In the genomic region with DNA sequence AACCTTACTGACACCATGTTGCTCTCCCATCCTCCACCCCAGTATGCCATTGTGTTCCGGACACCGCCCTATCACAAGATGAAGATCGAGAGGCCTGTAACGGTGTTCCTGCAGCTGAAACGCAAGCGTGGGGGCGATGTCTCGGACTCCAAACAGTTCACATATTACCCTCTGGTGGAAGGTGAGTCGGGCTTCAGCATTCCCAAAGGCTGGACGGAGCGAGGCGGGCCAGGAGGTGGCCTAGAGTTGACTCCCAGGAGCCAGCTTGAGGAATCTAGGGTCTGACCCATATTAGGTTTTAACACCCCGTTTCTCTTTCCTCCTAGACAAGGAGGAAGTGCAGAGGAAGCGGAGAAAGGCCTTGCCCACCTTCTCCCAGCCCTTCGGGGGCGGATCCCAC, we compare ENCODE assay signal across 9 mouse cellular contexts. TPM values are rescaled to one million over a fixed set of nuclear protein-coding genes. Genes with fewer than 3 reads are reported as not detected.
DNase-seq lines count a peak whose midpoint lies in the region; ATAC-seq and TF ChIP-seq lines count a peak whose summit lies in the region.
"Had no signal": no experiment of that assay in that cellular context is flagged by ENCODE, and none has a peak within 500 bp of the region (broad histone marks: within the 10 kb centered on the region; RNA-seq: fewer than 3 reads in every experiment).

No protein-coding gene starts in this region.

- H3K4me1 ChIP-seq in kidney, embryonic 14.5 days (ENCODE audit: control insufficient read depth, insufficient read depth, low read length): peaks cover 14% of the 10 kb centered on the region
- H3K4me1 ChIP-seq in ES-E14 (ENCODE audit: control insufficient read depth in 2 of 2, insufficient read depth in 2 of 2, low read length in 2 of 2, poor library complexity in 1 of 2): peaks cover 0 to 18% of the 10 kb centered on the region in 2 experiments; a peak in 1 of 4 replicates
- peaks cover 34% of the 10 kb centered on the region for H3K4me1 ChIP-seq in embryonic facial prominence, embryonic 15.5 days
- peaks cover 40% of the 10 kb centered on the region for H3K4me1 ChIP-seq in limb, embryonic 15.5 days

- no peak for ATAC-seq in kidney, embryonic 14.5 days (ENCODE audit: low FRiP score, low TSS enrichment)
- no peak for ATAC-seq in embryonic facial prominence, embryonic 15.5 days (ENCODE audit: insufficient number of reproducible peaks, low FRiP score, low TSS enrichment, low read depth)
- no peak for ATAC-seq in limb, embryonic 15.5 days (ENCODE audit: insufficient number of reproducible peaks, low FRiP score, low TSS enrichment, low read depth)

- in situ Hi-C loops in ES-E14 (cut with MboI; ENCODE audit: low sequenced_read_pairs in 2 of 2, unreplicated experiment in 2 of 2): no loop called here

- H3K9me3 ChIP-seq in kidney, embryonic 14.5 days (ENCODE audit: control insufficient read depth, low read length): no peaks in the 10 kb centered on the region
- no peaks in the 10 kb centered on the region for H3K9me3 ChIP-seq in ES-E14 (ENCODE audit: control insufficient read depth, insufficient read depth, low read depth, low read length)
- no peaks in the 10 kb centered on the region for H3K9me3 ChIP-seq in embryonic facial prominence, embryonic 15.5 days (replicated peaks)
- H3K9me3 ChIP-seq in limb, embryonic 15.5 days: no peaks in the 10 kb centered on the region

- H3K9ac ChIP-seq in kidney, embryonic 14.5 days (ENCODE audit: low read depth, low read length): peak overlapping the region; percentile 58; the same call in 1 of the 2 replicates
- peak overlapping the region; percentile 66 for H3K9ac ChIP-seq in ES-E14 (ENCODE audit: insufficient read depth, low read depth, low read length, poor library complexity, severe bottlenecking)
- no peak overlapping the region for H3K9ac ChIP-seq in embryonic facial prominence, embryonic 15.5 days
- no peak overlapping the region for H3K9ac ChIP-seq in limb, embryonic 15.5 days

- peaks cover 10% of the 10 kb centered on the region for H3K36me3 ChIP-seq in kidney, embryonic 14.5 days (ENCODE audit: control insufficient read depth, insufficient read depth, low read length)
- peaks cover 6% of the 10 kb centered on the region; the same call in 1 of the 2 replicates for H3K36me3 ChIP-seq in ES-E14 (ENCODE audit: control insufficient read depth, insufficient read depth, low read length, poor library complexity, severe bottlenecking)
- peaks cover 49% of the 10 kb centered on the region for H3K36me3 ChIP-seq in embryonic facial prominence, embryonic 15.5 days
- peaks cover 46% of the 10 kb centered on the region for H3K36me3 ChIP-seq in limb, embryonic 15.5 days

- H3K27me3 ChIP-seq in kidney, embryonic 14.5 days (ENCODE audit: control insufficient read depth, insufficient read depth, low read length): peaks cover 10% of the 10 kb centered on the region; the same call in 1 of the 2 replicates
- H3K27me3 ChIP-seq in embryonic facial prominence, embryonic 15.5 days: peaks cover 30% of the 10 kb centered on the region
- H3K27me3 ChIP-seq in limb, embryonic 15.5 days: peaks cover 37% of the 10 kb centered on the region

- 55% methylated on average over 16 of the region's 16 CpGs for WGBS in kidney, embryonic 14.5 days
- 69% methylated on average over 16 of the region's 16 CpGs for WGBS in embryonic facial prominence, embryonic 15.5 days
- 68% methylated on average over 16 of the region's 16 CpGs for WGBS in limb, embryonic 15.5 days

- DNase-seq in kidney, postnatal 14 days: no peak
- DNase-seq in ES-E14 (ENCODE audit: low read depth, low spot score): no peak
- DNase-seq in left cerebral cortex, adult 18-20 months (ENCODE audit: low spot score in 2 of 2): no peak
- DNase-seq in lung, postnatal 36 days: no peak
- no peak for DNase-seq in embryo, embryonic 9.5 days (ENCODE audit: extremely low spot score)

- no peak overlapping the region for H3K27ac ChIP-seq in kidney, embryonic 14.5 days (ENCODE audit: low read depth, low read length)
- no peak overlapping the region for H3K27ac ChIP-seq in ES-E14 (ENCODE audit: insufficient read depth, low read depth, low read length, poor library complexity, severe bottlenecking)
- H3K27ac ChIP-seq in embryonic facial prominence, embryonic 15.5 days (replicated peaks): no peak overlapping the region
- H3K27ac ChIP-seq in limb, embryonic 15.5 days: no peak overlapping the region
- H3K27ac ChIP-seq: macrophage had no signal

- peak overlapping the region; percentile 90; the same call in 1 of the 2 replicates for H3K4me2 ChIP-seq in kidney, embryonic 14.5 days (replicated peaks; ENCODE audit: low read depth, low read length)
- H3K4me2 ChIP-seq in embryonic facial prominence, embryonic 15.5 days (replicated peaks): peak overlapping the region; percentile 82
- peak overlapping the region; percentile 84 for H3K4me2 ChIP-seq in limb, embryonic 15.5 days

- H3K4me3 ChIP-seq in kidney, embryonic 14.5 days (ENCODE audit: low read length): no peak overlapping the region
- H3K4me3 ChIP-seq in ES-E14 (ENCODE audit: insufficient read depth in 1 of 2, low read depth in 1 of 2, low read length in 2 of 2, poor library complexity in 1 of 2, severe bottlenecking in 1 of 2): peak overlapping the region; percentile 62 to 71
- H3K4me3 ChIP-seq in embryonic facial prominence, embryonic 15.5 days (replicated peaks): peak overlapping the region; percentile 43; the same call in 1 of the 2 replicates
- H3K4me3 ChIP-seq in limb, embryonic 15.5 days: peak overlapping the region; percentile 41

TF ChIP-seq in ES-E14, 5 proteins besides CTCF, POLR2A, EP300 and RAD21:
- TF ChIP-seq ZNF384 (IDR thresholded peaks at IDR 0.05; ENCODE audit: low read depth, low read length) (no peak), ZC3H11A (IDR thresholded peaks at IDR 0.05; ENCODE audit: borderline replicate concordance, low read depth, low read length) (no peak), HCFC1 (IDR thresholded peaks at IDR 0.05; ENCODE audit: borderline replicate concordance, insufficient read depth, low read length) (no peak), MAFK (IDR thresholded peaks at IDR 0.05; ENCODE audit: insufficient read depth, low read depth, low read length) (no peak), CHD2 (IDR thresholded peaks at IDR 0.05; ENCODE audit: low read depth, low read length) (no peak)
TF ChIP-seq in ES-E14: peak in this region for 0.

RNA-seq across cellular contexts. Expression of gene Nfkb2, which starts 4.2 kb away (rescaled TPM):
- 6.3 and 8.9 TPM in 2 replicates for polyA plus RNA-seq in kidney, embryonic 14.5 days (2014; fragmentation: Nextera tagmentation; extraction: Ambion mirVana)
- total RNA-seq in ES-E14 (2012; rRNA removed): 11.6 and 13.0 TPM in 2 replicates
- 15.3 and 16.1 TPM in 2 replicates for polyA plus RNA-seq in embryonic facial prominence, embryonic 15.5 days (2015; fragmentation: Nextera tagmentation; extraction: Ambion mirVana)
- 11.4 and 13.5 TPM in 2 replicates for polyA plus RNA-seq in limb, embryonic 15.5 days (2015; fragmentation: Nextera tagmentation; extraction: Ambion mirVana)
- 1 to 10 TPM; 1.9 to 2.1 TPM for total RNA-seq in left cerebral cortex, adult 18-20 months (2021)

RNA-seq across cellular contexts. Expression of gene Psd, which starts 18.7 kb away (rescaled TPM):
- polyA plus RNA-seq in kidney, embryonic 14.5 days (2014; fragmentation: Nextera tagmentation; extraction: Ambion mirVana): 1.7 and 1.8 TPM in 2 replicates
- total RNA-seq in ES-E14 (2012; rRNA removed): 2.4 and 3.1 TPM in 2 replicates
- polyA plus RNA-seq in embryonic facial prominence, embryonic 15.5 days (2015; fragmentation: Nextera tagmentation; extraction: Ambion mirVana): 9.8 and 11.0 TPM in 2 replicates
- 5.5 and 5.8 TPM in 2 replicates for polyA plus RNA-seq in limb, embryonic 15.5 days (2015; fragmentation: Nextera tagmentation; extraction: Ambion mirVana)
- total RNA-seq in left cerebral cortex, adult 18-20 months (2021): 100 to 1,000 TPM; 612 to 681 TPM

RNA-seq across cellular contexts. Expression of gene Fbxl15, which starts 19.7 kb away (rescaled TPM):
- 14.2 and 18.2 TPM in 2 replicates for polyA plus RNA-seq in kidney, embryonic 14.5 days (2014; fragmentation: Nextera tagmentation; extraction: Ambion mirVana)
- 7.8 and 7.9 TPM in 2 replicates for total RNA-seq in ES-E14 (2012; rRNA removed)
- polyA plus RNA-seq in embryonic facial prominence, embryonic 15.5 days (2015; fragmentation: Nextera tagmentation; extraction: Ambion mirVana): 16.4 TPM in 2 replicates
- polyA plus RNA-seq in limb, embryonic 15.5 days (2015; fragmentation: Nextera tagmentation; extraction: Ambion mirVana): 12.8 and 13.2 TPM in 2 replicates
- total RNA-seq in left cerebral cortex, adult 18-20 months (2021): 10 to 100 TPM; 30.0 to 31.1 TPM

RNA-seq across cellular contexts. Expression of gene Cuedc2, which starts 30.2 kb away (rescaled TPM):
- 164 and 165 TPM in 2 replicates for polyA plus RNA-seq in kidney, embryonic 14.5 days (2014; fragmentation: Nextera tagmentation; extraction: Ambion mirVana)
- total RNA-seq in ES-E14 (2012; rRNA removed): 75.1 and 102 TPM in 2 replicates
- polyA plus RNA-seq in embryonic facial prominence, embryonic 15.5 days (2015; fragmentation: Nextera tagmentation; extraction: Ambion mirVana): 167 and 168 TPM in 2 replicates
- 150 and 176 TPM in 2 replicates for polyA plus RNA-seq in limb, embryonic 15.5 days (2015; fragmentation: Nextera tagmentation; extraction: Ambion mirVana)
- 100 to 1,000 TPM; 199 to 202 TPM for total RNA-seq in left cerebral cortex, adult 18-20 months (2021)

RNA-seq across cellular contexts. Expression of gene Mfsd13a, which starts 32.6 kb away (rescaled TPM):
- 7.9 and 10.8 TPM in 2 replicates for polyA plus RNA-seq in kidney, embryonic 14.5 days (2014; fragmentation: Nextera tagmentation; extraction: Ambion mirVana)
- total RNA-seq in ES-E14 (2012; rRNA removed): 9.9 and 19.8 TPM in 2 replicates
- polyA plus RNA-seq in embryonic facial prominence, embryonic 15.5 days (2015; fragmentation: Nextera tagmentation; extraction: Ambion mirVana): 4.3 and 4.4 TPM in 2 replicates
- 3.1 and 3.6 TPM in 2 replicates for polyA plus RNA-seq in limb, embryonic 15.5 days (2015; fragmentation: Nextera tagmentation; extraction: Ambion mirVana)
- 10 to 100 TPM; 22.7 to 26.4 TPM for total RNA-seq in left cerebral cortex, adult 18-20 months (2021)

Comparison
In these comparisons a context has a peak if more than half of its experiments do, and no peak if none do; other contexts are left out.
1. H3K9ac ChIP-seq: peak in kidney, embryonic 14.5 days (single experiment) and ES-E14 (single experiment); none in embryonic facial prominence, embryonic 15.5 days (single experiment) and limb, embryonic 15.5 days (single experiment).
2. Peak in every context shown above with its lines, with median percentiles within 50 percentile points of each other: H3K4me2 ChIP-seq.